Mouse (Mus musculus) forebrain, postnatal 0 days (tissue): ENCODE measurements around the gene Tpp2. TPM values are rescaled to one million over a fixed set of nuclear protein-coding genes. Genes with fewer than 3 reads are reported as not detected.

Experiments
- ATAC-seq: fragments of 200-750 bp; cut with Nextera tagmentation; 2 replicates; pipeline ENCODE4 v1.8.0; 2017; ENCODE audit warnings: mild to moderate bottlenecking, moderate library complexity
- DNase-seq: peaks from one replicate; pipeline ENCODE4 v3.0.0-alpha.2; 2015
- H3K27ac ChIP-seq: fragments of 300-500 bp; sonication (generic); 2 replicates; pipeline ENCODE4 v1.5.1; 2014; ENCODE audit warnings: low read depth, mild to moderate bottlenecking, antibody characterized with exemption, low read length, moderate library complexity, mixed read lengths
- H3K27me3 ChIP-seq: fragments of 300-500 bp; sonication (generic); 2 replicates; pipeline ENCODE4 v1.6.1; 2014; ENCODE audit warnings: mild to moderate bottlenecking, low read length, mixed read lengths; ENCODE audit not compliant: insufficient read depth
- H3K36me3 ChIP-seq: fragments of 300-500 bp; sonication (generic); 2 replicates; pipeline ENCODE4 v1.6.1; 2014; ENCODE audit warnings: mild to moderate bottlenecking, moderate library complexity; ENCODE audit not compliant: insufficient read depth
- H3K4me1 ChIP-seq: fragments of 300-500 bp; sonication (generic); 2 replicates; pipeline ENCODE4 v1.6.1; 2014; ENCODE audit warnings: antibody characterized with exemption; ENCODE audit not compliant: insufficient read depth
- H3K4me2 ChIP-seq: fragments of 300-500 bp; sonication (generic); 2 replicates; pipeline ENCODE4 v1.6.1; 2014; ENCODE audit warnings: low read depth, mild to moderate bottlenecking, moderate library complexity
- H3K4me3 ChIP-seq: fragments of 300-500 bp; sonication (generic); 2 replicates; pipeline ENCODE4 v1.5.1; 2014; ENCODE audit warnings: low read depth, low read length, mixed read lengths
- H3K9ac ChIP-seq: fragments of 300-500 bp; sonication (generic); 2 replicates; pipeline ENCODE4 v1.6.1; 2014; ENCODE audit warnings: mild to moderate bottlenecking
- H3K9me3 ChIP-seq: fragments of 300-500 bp; sonication (generic); 2 replicates; pipeline ENCODE4 v1.6.1; 2016; ENCODE audit warnings: low read length
- CTCF ChIP-seq: sonication (generic); IDR thresholded peaks from 2 replicates; pipeline ENCODE4 v1.5.1; 2016; ENCODE audit warnings: antibody characterized with exemption, control low read depth, low read depth
- WGBS: fragments of 180-500 bp; shearing (Covaris S2); extraction: QIAGEN DNeasy Blood & Tissue Kit; methylation state at CpG from one replicate; pipeline ENCODE4 v1.1.7; 2014; 5-methylcytosine and 5-hydroxymethylcytosine counted together
- polyA plus RNA-seq: library from polyadenylated mRNA; unstranded; fragments of >200 nt; fragmentation: Nextera tagmentation; extraction: Ambion mirVana; gene quantifications from 2 replicates; pipeline ENCODE4 v1.2.1, GENCODE M21; 2015
- total RNA-seq: library from RNA; depleted of rRNA; stranded (reverse); fragments of >200 nt; gene quantifications from 2 replicates; pipeline ENCODE4 v1.2.3, GENCODE M21; 2014

Gene Tpp2
- total and polyA plus RNA-seq, 2 experiments from 2014 or later, result 50.6 to 54.2 TPM

DNA sequence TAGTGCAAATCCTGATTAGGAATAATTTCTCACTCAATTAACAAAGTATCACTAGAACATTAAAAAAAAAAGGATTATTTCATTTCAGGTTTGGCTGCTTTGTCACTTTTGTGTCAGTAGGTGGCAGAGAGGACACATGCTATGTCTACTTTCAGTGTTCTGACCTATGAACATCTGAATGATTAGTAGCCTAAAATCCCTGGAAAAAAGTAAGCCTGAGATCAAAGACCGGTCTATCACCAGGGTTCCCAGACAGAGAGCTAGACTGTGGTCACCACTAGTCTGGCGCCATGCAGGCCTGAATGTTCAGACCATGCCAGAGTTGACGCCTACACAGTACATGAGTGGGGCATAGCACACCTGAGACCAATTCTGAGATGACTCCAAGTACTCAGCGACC lies 30.6 kb upstream of the Tpp2 start:
- no peak overlapping the region for H3K27ac ChIP-seq
- ATAC-seq (no peak), DNase-seq (peak; percentile 27)
- H3K9me3 ChIP-seq, result no peaks in the 10 kb centered on the region
- no peaks in the 10 kb centered on the region for H3K27me3 ChIP-seq
- H3K4me3 ChIP-seq, result no peak overlapping the region
- H3K36me3 ChIP-seq, result no peaks in the 10 kb centered on the region
- H3K9ac ChIP-seq, result no peak overlapping the region
- no peaks in the 10 kb centered on the region for H3K4me1 ChIP-seq
- TF ChIP-seq CTCF, result peak; percentile 65
- no peak overlapping the region for H3K4me2 ChIP-seq
- WGBS, result 71% methylated on average over 4 of the region's 4 CpGs

DNA sequence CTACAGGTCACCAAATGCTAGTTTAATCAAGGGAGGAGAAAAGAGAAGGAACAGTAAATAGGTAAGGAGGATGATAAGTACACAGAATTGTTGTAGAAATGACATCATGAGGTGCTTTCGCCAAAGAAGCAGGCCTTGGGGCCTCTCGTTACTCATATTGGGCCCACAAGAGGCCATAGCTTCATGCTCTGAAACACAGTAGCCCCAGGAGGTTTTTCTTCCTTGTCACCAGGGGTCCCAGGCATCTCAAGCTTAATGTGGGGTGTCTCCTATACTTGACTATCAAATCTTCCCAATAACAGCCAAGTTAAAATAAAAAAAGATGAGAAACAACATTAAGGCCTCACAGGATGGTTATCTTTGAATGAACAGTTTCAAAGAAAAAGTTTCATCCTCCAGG lies 18.0 kb upstream of the Tpp2 start:
- Histone ChIP-seq H3K9me3 (no peaks in the 10 kb centered on the region), H3K4me3 (no peak overlapping the region), H3K36me3 (no peaks in the 10 kb centered on the region), H3K27me3 (no peaks in the 10 kb centered on the region), H3K4me1 (no peaks in the 10 kb centered on the region), H3K27ac (no peak overlapping the region), H3K4me2 (no peak overlapping the region), H3K9ac (no peak overlapping the region)
- WGBS, result 49% methylated on average over 2 of the region's 2 CpGs
- DNase-seq (no peak), ATAC-seq (no peak)
- no peak for TF ChIP-seq CTCF

DNA sequence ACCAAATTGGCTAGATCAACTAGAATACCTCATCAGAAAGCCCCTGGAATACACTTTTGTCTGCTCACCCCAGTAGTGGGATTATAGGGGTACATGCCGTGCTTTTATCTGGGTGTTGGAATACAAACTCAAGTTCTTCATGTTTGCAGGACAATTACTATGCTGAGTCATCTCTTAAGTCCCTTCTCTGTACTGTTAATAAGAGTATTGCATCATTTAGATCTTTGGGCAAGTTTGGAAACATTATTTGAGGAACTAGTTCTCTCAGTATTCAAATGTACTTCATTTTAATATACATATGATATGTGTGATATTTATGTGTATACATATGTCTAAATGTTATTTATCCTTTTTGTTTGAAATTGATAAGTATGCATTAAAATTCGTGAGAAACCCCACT lies 16.6 kb upstream of the Tpp2 start:
- Histone ChIP-seq H3K9ac (no peak overlapping the region), H3K4me1 (no peaks in the 10 kb centered on the region), H3K36me3 (no peaks in the 10 kb centered on the region), H3K9me3 (no peaks in the 10 kb centered on the region), H3K27ac (no peak overlapping the region), H3K4me2 (no peak overlapping the region), H3K27me3 (no peaks in the 10 kb centered on the region), H3K4me3 (no peak overlapping the region)
- DNase-seq, result no peak
- no peak for ATAC-seq
- TF ChIP-seq CTCF, result no peak
- 46% methylated on average over 2 of the region's 2 CpGs for WGBS

DNA sequence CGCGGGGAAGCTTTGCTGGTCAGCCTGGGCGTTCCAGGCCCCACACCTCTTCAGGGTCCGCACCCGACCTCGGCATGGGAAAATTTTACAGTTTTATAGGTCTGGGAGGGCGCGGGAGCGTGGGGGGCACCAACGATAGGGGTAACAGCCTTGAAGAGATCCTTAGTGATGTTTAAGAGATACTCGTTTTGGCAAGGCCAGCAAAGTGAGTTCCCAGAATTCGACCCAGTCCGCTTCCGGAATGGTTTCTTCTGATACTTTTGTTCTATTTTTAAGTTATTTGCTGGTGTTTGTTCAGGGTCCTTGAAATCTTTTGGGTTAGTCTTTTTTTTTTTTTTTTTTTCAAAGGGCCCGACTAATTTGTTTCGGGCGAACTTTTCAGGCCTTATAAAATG lies 966 bp downstream of the Tpp2 start:
- Histone ChIP-seq H3K4me1 (peaks cover 8% of the 10 kb centered on the region), H3K9me3 (no peaks in the 10 kb centered on the region), H3K27me3 (no peaks in the 10 kb centered on the region), H3K9ac (peak overlapping the region; percentile 97), H3K36me3 (no peaks in the 10 kb centered on the region), H3K4me3 (peak overlapping the region; percentile 100), H3K27ac (peak overlapping the region; percentile 91), H3K4me2 (peak overlapping the region; percentile 74)
- TF ChIP-seq CTCF, result no peak
- no peak for ATAC-seq
- DNase-seq, result no peak
- WGBS, result 2% methylated on average over 17 of the region's 17 CpGs

DNA sequence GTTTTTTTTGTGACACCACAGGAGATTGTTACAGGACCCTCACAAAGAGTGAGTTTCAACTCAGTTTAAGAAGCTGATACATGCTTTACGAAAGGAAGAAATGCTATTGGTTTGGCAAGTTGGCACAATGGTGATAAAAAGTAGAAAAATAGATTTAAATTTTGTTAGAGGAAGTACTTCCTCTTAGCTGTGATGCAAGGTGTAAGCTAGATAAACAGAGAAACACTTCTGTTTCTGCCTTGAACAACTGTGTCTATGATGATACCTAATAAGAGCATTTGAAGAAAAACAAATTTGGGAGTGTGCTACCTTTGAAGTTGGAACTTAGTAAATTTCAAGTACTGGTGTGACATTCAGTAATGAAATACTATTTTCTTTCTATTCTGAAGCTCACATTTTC lies 5.9 kb downstream of the Tpp2 start:
- no peak overlapping the region for H3K4me2 ChIP-seq
- no peak for ATAC-seq
- no peaks in the 10 kb centered on the region for H3K9me3 ChIP-seq
- TF ChIP-seq CTCF, result no peak
- peaks cover 8% of the 10 kb centered on the region for H3K4me1 ChIP-seq
- no peaks in the 10 kb centered on the region for H3K27me3 ChIP-seq
- peaks cover 15% of the 10 kb centered on the region; the same call in 1 of the 2 replicates for H3K36me3 ChIP-seq
- no peak overlapping the region for H3K27ac ChIP-seq
- no peak overlapping the region for H3K9ac ChIP-seq
- no peak overlapping the region for H3K4me3 ChIP-seq
- 94% methylated on average over 1 of the region's 1 CpGs for whole genome bisulfite sequencing
- DNase-seq, result no peak

DNA sequence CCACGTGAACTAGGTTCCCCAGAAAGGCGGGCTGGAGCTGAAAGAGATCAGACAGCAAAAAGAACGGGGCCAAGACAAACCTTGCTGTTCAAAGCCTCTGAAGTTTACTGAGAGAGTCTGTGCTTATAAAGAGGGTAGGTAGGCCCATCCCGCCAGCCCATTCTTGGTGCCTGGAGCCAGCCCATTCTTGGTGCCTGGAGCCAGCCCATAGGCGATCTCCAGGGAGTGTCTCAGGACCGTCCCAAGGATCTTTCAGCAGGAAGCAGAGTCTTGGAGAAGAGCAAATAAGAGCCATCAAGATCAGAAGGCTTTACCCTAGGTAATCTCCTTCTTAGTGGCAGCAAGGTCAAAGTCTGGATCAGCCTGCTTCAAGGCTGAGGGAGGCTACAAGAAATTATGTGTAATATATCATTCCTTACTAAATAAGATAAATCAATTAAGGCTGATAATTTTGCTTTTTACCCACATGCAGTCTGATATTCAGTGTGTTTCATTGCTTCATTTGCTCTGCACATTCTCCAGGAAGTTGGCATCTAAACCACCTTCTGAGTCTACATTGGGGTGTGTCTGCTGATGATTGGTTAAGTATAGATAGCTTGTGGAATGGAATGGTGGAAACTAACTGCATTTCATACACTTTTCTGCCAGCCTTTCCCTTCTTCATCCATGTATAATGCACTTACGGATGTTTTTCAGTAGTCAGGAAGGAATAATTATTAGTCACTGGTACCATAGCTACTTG lies 8.2 kb downstream of the Tpp2 start:
- no peak overlapping the region for H3K27ac ChIP-seq
- no peaks in the 10 kb centered on the region for H3K27me3 ChIP-seq
- no peaks in the 10 kb centered on the region for H3K4me1 ChIP-seq
- TF ChIP-seq CTCF, result no peak
- no peaks in the 10 kb centered on the region for H3K9me3 ChIP-seq
- H3K9ac ChIP-seq, result no peak overlapping the region
- peaks cover 15% of the 10 kb centered on the region; the same call in 1 of the 2 replicates for H3K36me3 ChIP-seq
- no peak overlapping the region for H3K4me2 ChIP-seq
- ATAC-seq (no peak), DNase-seq (no peak)
- no peak overlapping the region for H3K4me3 ChIP-seq
- 94% methylated on average over 7 of the region's 7 CpGs for WGBS

DNA sequence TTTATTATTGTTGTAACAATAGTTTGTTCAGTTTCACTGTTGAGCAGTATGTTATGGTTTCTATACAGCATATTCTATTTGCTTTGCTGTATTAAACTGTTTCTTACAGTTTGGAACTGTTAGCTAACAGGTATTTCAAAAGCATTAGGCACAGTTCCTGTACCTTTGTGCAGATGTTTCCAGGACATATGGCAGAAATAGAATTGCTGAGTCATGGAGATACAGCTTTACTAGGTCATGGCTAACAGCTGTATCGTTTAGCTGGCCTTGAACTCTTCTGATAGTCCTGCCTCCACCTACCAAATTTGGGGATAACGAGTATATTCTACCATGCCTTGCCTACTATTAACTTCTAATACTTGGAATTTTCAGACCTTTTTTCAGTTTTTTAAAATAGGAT lies 9.4 kb downstream of the Tpp2 start:
- DNase-seq, result no peak
- Histone ChIP-seq H3K27me3 (no peaks in the 10 kb centered on the region), H3K4me3 (no peak overlapping the region), H3K9ac (no peak overlapping the region), H3K36me3 (peaks cover 15% of the 10 kb centered on the region; the same call in 1 of the 2 replicates), H3K4me2 (no peak overlapping the region), H3K9me3 (no peaks in the 10 kb centered on the region), H3K4me1 (no peaks in the 10 kb centered on the region), H3K27ac (no peak overlapping the region)
- no peak for TF ChIP-seq CTCF
- WGBS, result 93% methylated on average over 2 of the region's 2 CpGs
- ATAC-seq, result no peak
